Mouse (Mus musculus): ENCODE results near the gene 1700067K01Rik. TPM values are rescaled to one million over a fixed set of nuclear protein-coding genes. Genes with fewer than 3 reads are reported as not detected.

Gene 1700067K01Rik
- 1.1 and 1.3 TPM in 2 replicates for polyA plus RNA-seq (2015; fragmentation: Nextera tagmentation; extraction: Ambion mirVana)

GRCm38 (mm10) chr8:84001281-84002000, at the start of gene 1700067K01Rik:
TSS of gene 1700067K01Rik (plus strand) at chr8:84001502.
- H3K9ac ChIP-seq (replicated peaks; ENCODE audit: low read depth, low read length) = 0 out of 2 replicates have a peak within 1 kb of the TSS, but pooled peaks have one; percentile 27
- H3K4me1 ChIP-seq (replicated peaks; ENCODE audit: control insufficient read depth, insufficient read depth, low read length) = peaks cover 36% of the 10 kb centered on the region
- no peak for ATAC-seq
- H3K36me3 ChIP-seq (ENCODE audit: control insufficient read depth, insufficient read depth) = no peaks in the 10 kb centered on the region
- H3K27ac ChIP-seq (ENCODE audit: low read length) = no peak within 1 kb of the TSS
- no peak within 1 kb of the TSS for H3K4me2 ChIP-seq (ENCODE audit: low read length)
- peaks cover 4% of the 10 kb centered on the region; the same call in 1 of the 2 replicates for H3K27me3 ChIP-seq (replicated peaks; ENCODE audit: control insufficient read depth, insufficient read depth, low read length)
- no peak within 1 kb of the TSS for H3K4me3 ChIP-seq (replicated peaks; ENCODE audit: low read length)
- 20% methylated on average over 61 of the region's 61 CpGs for WGBS
- H3K9me3 ChIP-seq (ENCODE audit: control insufficient read depth, low read length) = no peaks in the 10 kb centered on the region

GRCm38 (mm10) chr8:83954749-83955105, 46.6 kb upstream of the 1700067K01Rik start:
- Histone ChIP-seq H3K9me3 (ENCODE audit: control insufficient read depth, low read length) (no peaks in the 10 kb centered on the region), H3K27me3 (replicated peaks; ENCODE audit: control insufficient read depth, insufficient read depth, low read length) (no peaks in the 10 kb centered on the region), H3K4me3 (replicated peaks; ENCODE audit: low read length) (peak overlapping the region; percentile 69), H3K4me1 (replicated peaks; ENCODE audit: control insufficient read depth, insufficient read depth, low read length) (peaks cover 15% of the 10 kb centered on the region), H3K9ac (replicated peaks; ENCODE audit: low read depth, low read length) (peak overlapping the region; percentile 1; the same call in 1 of the 2 replicates), H3K27ac (ENCODE audit: low read length) (no peak overlapping the region), H3K36me3 (ENCODE audit: control insufficient read depth, insufficient read depth) (no peaks in the 10 kb centered on the region), H3K4me2 (ENCODE audit: low read length) (peak overlapping the region; percentile 56)
- under 1% methylated on average over 14 of the region's 14 CpGs for WGBS
- no peak for ATAC-seq

- H3K4me3 ChIP-seq (replicated peaks; ENCODE audit: low read length) = peak within 1 kb of the TSS; percentile 69
- H3K9me3 ChIP-seq (ENCODE audit: control insufficient read depth, low read length) = no peaks in the 10 kb centered on the region
- H3K27me3 ChIP-seq (replicated peaks; ENCODE audit: control insufficient read depth, insufficient read depth, low read length) = no peaks in the 10 kb centered on the region
- ATAC-seq = peak; percentile 99
- H3K4me1 ChIP-seq (replicated peaks; ENCODE audit: control insufficient read depth, insufficient read depth, low read length) = peaks cover 15% of the 10 kb centered on the region
- no peaks in the 10 kb centered on the region for H3K36me3 ChIP-seq (ENCODE audit: control insufficient read depth, insufficient read depth)
- no peak within 1 kb of the TSS for H3K27ac ChIP-seq (ENCODE audit: low read length)
- H3K9ac ChIP-seq (replicated peaks; ENCODE audit: low read depth, low read length) = peak within 1 kb of the TSS; percentile 54
- peak within 1 kb of the TSS; percentile 97 for H3K4me2 ChIP-seq (ENCODE audit: low read length)
- WGBS = under 1% methylated on average over 75 of the region's 75 CpGs
Observed at GRCm38 (mm10) chr8:83955106-83955957, 46.0 kb upstream of the 1700067K01Rik start, which contains the start of the genes Gm10644 and Asf1b. TSS of gene Gm10644 (minus strand) at chr8:83955205. TSS of gene Asf1b (plus strand) at chr8:83955507.

GRCm38 (mm10) chr8:83955958-83956218, 45.4 kb upstream of the 1700067K01Rik start:
- Histone ChIP-seq H3K4me3 (replicated peaks; ENCODE audit: low read length) (peak overlapping the region; percentile 69), H3K27ac (ENCODE audit: low read length) (no peak overlapping the region), H3K4me1 (replicated peaks; ENCODE audit: control insufficient read depth, insufficient read depth, low read length) (peaks cover 15% of the 10 kb centered on the region), H3K9me3 (ENCODE audit: control insufficient read depth, low read length) (no peaks in the 10 kb centered on the region), H3K27me3 (replicated peaks; ENCODE audit: control insufficient read depth, insufficient read depth, low read length) (no peaks in the 10 kb centered on the region), H3K9ac (replicated peaks; ENCODE audit: low read depth, low read length) (peak overlapping the region; percentile 54), H3K4me2 (ENCODE audit: low read length) (peak overlapping the region; percentile 97), H3K36me3 (ENCODE audit: control insufficient read depth, insufficient read depth) (no peaks in the 10 kb centered on the region)
- WGBS = under 1% methylated on average over 15 of the region's 15 CpGs
- no peak for ATAC-seq

- no peak overlapping the region for H3K27ac ChIP-seq (ENCODE audit: low read length)
- ATAC-seq = no peak
- H3K4me3 ChIP-seq (replicated peaks; ENCODE audit: low read length) = no peak overlapping the region; the same call in 1 of the 2 replicates
- H3K36me3 ChIP-seq (ENCODE audit: control insufficient read depth, insufficient read depth) = no peaks in the 10 kb centered on the region
- peaks cover 15% of the 10 kb centered on the region for H3K4me1 ChIP-seq (replicated peaks; ENCODE audit: control insufficient read depth, insufficient read depth, low read length)
- H3K4me2 ChIP-seq (ENCODE audit: low read length) = peak overlapping the region; percentile 97
- no peaks in the 10 kb centered on the region for H3K27me3 ChIP-seq (replicated peaks; ENCODE audit: control insufficient read depth, insufficient read depth, low read length)
- H3K9ac ChIP-seq (replicated peaks; ENCODE audit: low read depth, low read length) = no peak overlapping the region
- 14% methylated on average over 1 of the region's 1 CpGs for WGBS
- no peaks in the 10 kb centered on the region for H3K9me3 ChIP-seq (ENCODE audit: control insufficient read depth, low read length)
Observed at GRCm38 (mm10) chr8:83956789-83957188, 44.5 kb upstream of the 1700067K01Rik start.

- Histone ChIP-seq H3K4me2 (ENCODE audit: low read length) (no peak overlapping the region), H3K27ac (ENCODE audit: low read length) (no peak overlapping the region)
- WGBS = 95% methylated on average over 5 of the region's 5 CpGs
Observed at GRCm38 (mm10) chr8:83964015-83964765, 37.1 kb upstream of the 1700067K01Rik start.

GRCm38 (mm10) chr8:83967701-83968100, 33.6 kb upstream of the 1700067K01Rik start:
- H3K4me1 ChIP-seq (replicated peaks; ENCODE audit: control insufficient read depth, insufficient read depth, low read length) = peaks cover 7% of the 10 kb centered on the region
- ATAC-seq = no peak
- H3K9me3 ChIP-seq (ENCODE audit: control insufficient read depth, low read length) = no peaks in the 10 kb centered on the region
- no peak overlapping the region for H3K4me2 ChIP-seq (ENCODE audit: low read length)
- no peaks in the 10 kb centered on the region for H3K36me3 ChIP-seq (ENCODE audit: control insufficient read depth, insufficient read depth)
- H3K4me3 ChIP-seq (replicated peaks; ENCODE audit: low read length) = no peak overlapping the region
- H3K9ac ChIP-seq (replicated peaks; ENCODE audit: low read depth, low read length) = no peak overlapping the region
- WGBS = 96% methylated on average over 7 of the region's 7 CpGs
- no peak overlapping the region for H3K27ac ChIP-seq (ENCODE audit: low read length)
- no peaks in the 10 kb centered on the region for H3K27me3 ChIP-seq (replicated peaks; ENCODE audit: control insufficient read depth, insufficient read depth, low read length)

More at GRCm38 (mm10) chr8:83964015-83964765, 37.1 kb upstream of the 1700067K01Rik start:
- H3K36me3 ChIP-seq (ENCODE audit: control insufficient read depth, insufficient read depth) = no peaks in the 10 kb centered on the region
- H3K27me3 ChIP-seq (replicated peaks; ENCODE audit: control insufficient read depth, insufficient read depth, low read length) = no peaks in the 10 kb centered on the region
- H3K4me3 ChIP-seq (replicated peaks; ENCODE audit: low read length) = no peak overlapping the region
- no peaks in the 10 kb centered on the region for H3K9me3 ChIP-seq (ENCODE audit: control insufficient read depth, low read length)
- no peak for ATAC-seq
- H3K9ac ChIP-seq (replicated peaks; ENCODE audit: low read depth, low read length) = no peak overlapping the region
- no peaks in the 10 kb centered on the region for H3K4me1 ChIP-seq (replicated peaks; ENCODE audit: control insufficient read depth, insufficient read depth, low read length)

- WGBS = 83% methylated on average over 4 of the region's 4 CpGs
- no peaks in the 10 kb centered on the region for H3K36me3 ChIP-seq (ENCODE audit: control insufficient read depth, insufficient read depth)
- ATAC-seq = no peak
- peaks cover 23% of the 10 kb centered on the region for H3K4me1 ChIP-seq (replicated peaks; ENCODE audit: control insufficient read depth, insufficient read depth, low read length)
- H3K27me3 ChIP-seq (replicated peaks; ENCODE audit: control insufficient read depth, insufficient read depth, low read length) = no peaks in the 10 kb centered on the region
- H3K27ac ChIP-seq (ENCODE audit: low read length) = no peak overlapping the region
- no peak overlapping the region for H3K4me2 ChIP-seq (ENCODE audit: low read length)
- H3K4me3 ChIP-seq (replicated peaks; ENCODE audit: low read length) = no peak overlapping the region
- no peak overlapping the region for H3K9ac ChIP-seq (replicated peaks; ENCODE audit: low read depth, low read length)
- H3K9me3 ChIP-seq (ENCODE audit: control insufficient read depth, low read length) = no peaks in the 10 kb centered on the region
Observed at GRCm38 (mm10) chr8:83971121-83971520, 30.2 kb upstream of the 1700067K01Rik start.

GRCm38 (mm10) chr8:83971661-83972060, 29.6 kb upstream of the 1700067K01Rik start:
- Histone ChIP-seq H3K27ac (ENCODE audit: low read length) (no peak overlapping the region; the same call in 1 of the 2 replicates), H3K4me3 (replicated peaks; ENCODE audit: low read length) (peak overlapping the region; percentile 89), H3K4me1 (replicated peaks; ENCODE audit: control insufficient read depth, insufficient read depth, low read length) (peaks cover 23% of the 10 kb centered on the region), H3K4me2 (ENCODE audit: low read length) (peak overlapping the region; percentile 84), H3K36me3 (ENCODE audit: control insufficient read depth, insufficient read depth) (no peaks in the 10 kb centered on the region), H3K9me3 (ENCODE audit: control insufficient read depth, low read length) (no peaks in the 10 kb centered on the region), H3K9ac (replicated peaks; ENCODE audit: low read depth, low read length) (peak overlapping the region; percentile 82), H3K27me3 (replicated peaks; ENCODE audit: control insufficient read depth, insufficient read depth, low read length) (no peaks in the 10 kb centered on the region)
- no peak for ATAC-seq
- 79% methylated on average over 6 of the region's 6 CpGs for WGBS
